Mouse (Mus musculus) embryonic facial prominence, embryonic 12.5 days (tissue): Measurements from ENCODE around the gene Rpl22. TPM values are rescaled to one million over a fixed set of nuclear protein-coding genes. Genes with fewer than 3 reads are reported as not detected.
A peak's percentile ranks its signal among the peaks of the same experiment; 100 is the strongest.

Experiments
- ATAC-seq: fragments of 200-750 bp; cut with Nextera tagmentation; 2 replicates; pipeline ENCODE4 v1.8.0; 2017; ENCODE audit not compliant: insufficient number of reproducible peaks, insufficient read depth, low FRiP score, low TSS enrichment
- H3K27ac ChIP-seq: fragments of 300-500 bp; sonication (generic); 2 replicates; pipeline ENCODE4 v1.5.1; 2016; ENCODE audit warnings: mild to moderate bottlenecking
- H3K27me3 ChIP-seq: fragments of 300-500 bp; sonication (generic); 2 replicates; pipeline ENCODE4 v1.6.1; 2016; ENCODE audit warnings: mild to moderate bottlenecking, moderate library complexity
- H3K36me3 ChIP-seq: fragments of 300-500 bp; sonication (generic); 2 replicates; pipeline ENCODE4 v1.6.1; 2016; ENCODE audit warnings: mild to moderate bottlenecking
- H3K4me1 ChIP-seq: fragments of 300-500 bp; sonication (generic); 2 replicates; pipeline ENCODE4 v1.6.1; 2016
- H3K4me2 ChIP-seq: fragments of 300-500 bp; sonication (generic); replicated peaks from 2 replicates; pipeline ENCODE4 v1.6.1; 2016; ENCODE audit warnings: mild to moderate bottlenecking, moderate library complexity
- H3K4me3 ChIP-seq: fragments of 300-500 bp; sonication (generic); 2 replicates; pipeline ENCODE4 v1.5.1; 2016; ENCODE audit warnings: mild to moderate bottlenecking
- H3K9ac ChIP-seq: fragments of 300-500 bp; sonication (generic); 2 replicates; pipeline ENCODE4 v1.6.1; 2016; ENCODE audit warnings: mild to moderate bottlenecking, moderate library complexity
- H3K9me3 ChIP-seq: fragments of 300-500 bp; sonication (generic); 2 replicates; pipeline ENCODE4 v1.6.1; 2016; ENCODE audit warnings: mild to moderate bottlenecking, moderate library complexity
- WGBS: fragments of 180-500 bp; shearing (Covaris S2); methylation state at CpG from one replicate; pipeline ENCODE4 v1.1.7; 2016; 5-methylcytosine and 5-hydroxymethylcytosine counted together
- polyA plus RNA-seq: library from polyadenylated mRNA; unstranded; fragments of >200 nt; fragmentation: Nextera tagmentation; extraction: Ambion mirVana; gene quantifications from 2 replicates; pipeline ENCODE4 v1.2.1, GENCODE M21; 2016

Rpl22 gene
- polyA plus RNA-seq, result 395 and 396 TPM in 2 replicates

- under 1% methylated on average over 70 of the region's 70 CpGs for WGBS
- peak within 1 kb of the TSS; percentile 73 for H3K4me2 ChIP-seq
- peak within 1 kb of the TSS; percentile 88 for H3K9ac ChIP-seq
- H3K9me3 ChIP-seq, result no peaks in the 10 kb centered on the region
- peaks cover 32% of the 10 kb centered on the region for H3K36me3 ChIP-seq
- no peaks in the 10 kb centered on the region for H3K27me3 ChIP-seq
- peaks cover 14% of the 10 kb centered on the region for H3K4me1 ChIP-seq
- peak within 1 kb of the TSS; percentile 77 for H3K4me3 ChIP-seq
- peak within 1 kb of the TSS; percentile 55 for H3K27ac ChIP-seq
- ATAC-seq, result peak; percentile 89
Observed at GRCm38 (mm10) chr4:152325574-152326411, at the start of gene Rpl22. Gene Rpl22 (plus strand): TSS chr4:152325742.

GRCm38 (mm10) chr4:152276389-152277347, 48.9 kb upstream of the Rpl22 start:
- no peak overlapping the region for H3K9ac ChIP-seq
- no peak for ATAC-seq
- no peak overlapping the region for H3K4me2 ChIP-seq
- no peak overlapping the region for H3K4me3 ChIP-seq
- 46% methylated on average over 10 of the region's 10 CpGs for WGBS
- peaks cover 50% of the 10 kb centered on the region for H3K27me3 ChIP-seq
- no peaks in the 10 kb centered on the region for H3K36me3 ChIP-seq
- peaks cover 34% of the 10 kb centered on the region for H3K4me1 ChIP-seq
- no peak overlapping the region for H3K27ac ChIP-seq
- H3K9me3 ChIP-seq, result no peaks in the 10 kb centered on the region

- Histone ChIP-seq H3K36me3 (no peaks in the 10 kb centered on the region), H3K27me3 (peaks cover 62% of the 10 kb centered on the region), H3K9me3 (no peaks in the 10 kb centered on the region), H3K4me2 (no peak overlapping the region), H3K4me1 (peaks cover 24% of the 10 kb centered on the region), H3K9ac (no peak overlapping the region), H3K4me3 (no peak overlapping the region), H3K27ac (no peak overlapping the region)
- ATAC-seq, result no peak
- WGBS, result 74% methylated on average over 2 of the region's 2 CpGs
Observed at GRCm38 (mm10) chr4:152277916-152278315, 47.6 kb upstream of the Rpl22 start.

- 88% methylated on average over 23 of the region's 23 CpGs for WGBS
Observed at GRCm38 (mm10) chr4:152278986-152279385, 46.6 kb upstream of the Rpl22 start.

GRCm38 (mm10) chr4:152281601-152282000, 43.9 kb upstream of the Rpl22 start:
- no peaks in the 10 kb centered on the region for H3K36me3 ChIP-seq
- no peaks in the 10 kb centered on the region for H3K9me3 ChIP-seq
- H3K27me3 ChIP-seq, result peaks cover 74% of the 10 kb centered on the region
- 51% methylated on average over 15 of the region's 15 CpGs for WGBS
- ATAC-seq, result no peak
- H3K9ac ChIP-seq, result no peak overlapping the region
- no peak overlapping the region for H3K4me3 ChIP-seq
- H3K4me2 ChIP-seq, result no peak overlapping the region
- peaks cover 13% of the 10 kb centered on the region for H3K4me1 ChIP-seq
- no peak overlapping the region for H3K27ac ChIP-seq

More at GRCm38 (mm10) chr4:152278986-152279385, 46.6 kb upstream of the Rpl22 start:
- Histone ChIP-seq H3K9me3 (no peaks in the 10 kb centered on the region), H3K4me1 (peaks cover 21% of the 10 kb centered on the region), H3K36me3 (no peaks in the 10 kb centered on the region), H3K27me3 (peaks cover 72% of the 10 kb centered on the region), H3K9ac (no peak overlapping the region), H3K4me2 (no peak overlapping the region), H3K4me3 (no peak overlapping the region), H3K27ac (no peak overlapping the region)
- ATAC-seq, result no peak

- Histone ChIP-seq H3K27ac (no peak overlapping the region), H3K9me3 (no peaks in the 10 kb centered on the region), H3K4me2 (peak overlapping the region; percentile 53), H3K27me3 (peaks cover 84% of the 10 kb centered on the region), H3K4me1 (peaks cover 15% of the 10 kb centered on the region), H3K36me3 (no peaks in the 10 kb centered on the region), H3K9ac (no peak overlapping the region), H3K4me3 (peak overlapping the region; percentile 31)
- WGBS, result 20% methylated on average over 34 of the region's 34 CpGs
- no peak for ATAC-seq
Observed at GRCm38 (mm10) chr4:152282721-152283120, 42.8 kb upstream of the Rpl22 start.

- Histone ChIP-seq H3K9me3 (no peaks in the 10 kb centered on the region), H3K9ac (no peak overlapping the region), H3K4me2 (peak overlapping the region; percentile 53), H3K27me3 (peaks cover 90% of the 10 kb centered on the region), H3K36me3 (no peaks in the 10 kb centered on the region), H3K27ac (no peak overlapping the region), H3K4me3 (peak overlapping the region; percentile 31), H3K4me1 (peaks cover 15% of the 10 kb centered on the region)
- 3% methylated on average over 66 of the region's 70 CpGs for WGBS
- ATAC-seq, result peak; percentile 64; the same call in 1 of the 2 replicates
Observed at GRCm38 (mm10) chr4:152283186-152283950, 42.2 kb upstream of the Rpl22 start.

GRCm38 (mm10) chr4:152285505-152285904, 40.0 kb upstream of the Rpl22 start:
- Histone ChIP-seq H3K4me1 (peaks cover 20% of the 10 kb centered on the region), H3K4me3 (no peak overlapping the region), H3K9me3 (peaks cover 3% of the 10 kb centered on the region; the same call in 1 of the 2 replicates), H3K9ac (no peak overlapping the region), H3K36me3 (no peaks in the 10 kb centered on the region), H3K27me3 (peaks cover 94% of the 10 kb centered on the region), H3K4me2 (no peak overlapping the region), H3K27ac (no peak overlapping the region)
- 5% methylated on average over 10 of the region's 10 CpGs for WGBS
- no peak for ATAC-seq

GRCm38 (mm10) chr4:152286183-152286582, 39.4 kb upstream of the Rpl22 start:
- Histone ChIP-seq H3K4me3 (peak overlapping the region; percentile 20; the same call in 1 of the 2 replicates), H3K4me1 (peaks cover 27% of the 10 kb centered on the region), H3K4me2 (peak overlapping the region; percentile 38), H3K9ac (no peak overlapping the region), H3K27ac (no peak overlapping the region), H3K27me3 (peaks cover 94% of the 10 kb centered on the region), H3K36me3 (no peaks in the 10 kb centered on the region), H3K9me3 (peaks cover 3% of the 10 kb centered on the region; the same call in 1 of the 2 replicates)
- 4% methylated on average over 32 of the region's 32 CpGs for WGBS
- no peak for ATAC-seq

- peaks cover 27% of the 10 kb centered on the region for H3K4me1 ChIP-seq
- no peak for ATAC-seq
- WGBS, result 5% methylated on average over 26 of the region's 26 CpGs
Observed at GRCm38 (mm10) chr4:152286887-152287286, 38.7 kb upstream of the Rpl22 start.

More at GRCm38 (mm10) chr4:152286887-152287286, 38.7 kb upstream of the Rpl22 start:
- Histone ChIP-seq H3K27me3 (peaks cover 94% of the 10 kb centered on the region), H3K27ac (no peak overlapping the region), H3K9ac (no peak overlapping the region), H3K36me3 (no peaks in the 10 kb centered on the region), H3K4me3 (0 out of 2 replicates have a peak overlapping the region, but pooled peaks have one; percentile 1), H3K4me2 (peak overlapping the region; percentile 38), H3K9me3 (peaks cover 3% of the 10 kb centered on the region; the same call in 1 of the 2 replicates)
